Mouse (Mus musculus) neural tube, embryonic 14.5 days (tissue): ENCODE results near the gene March5. TPM values are rescaled to one million over a fixed set of nuclear protein-coding genes. Genes with fewer than 3 reads are reported as not detected.

Experiments
- ATAC-seq: fragments of 200-750 bp; cut with Nextera tagmentation; 2 replicates; pipeline ENCODE4 v1.8.0; 2017; ENCODE audit warnings: low read depth, mild to moderate bottlenecking, moderate TSS enrichment, moderate library complexity
- H3K27ac ChIP-seq: fragments of 300-500 bp; sonication (generic); 2 replicates; pipeline ENCODE4 v1.5.1; 2014; ENCODE audit warnings: low read depth, mild to moderate bottlenecking, control low read depth, low read length, moderate library complexity, mixed read lengths
- H3K27me3 ChIP-seq: fragments of 300-500 bp; sonication (generic); 2 replicates; pipeline ENCODE4 v1.6.1; 2014; ENCODE audit warnings: low read length; ENCODE audit not compliant: control insufficient read depth, insufficient read depth
- H3K36me3 ChIP-seq: fragments of 300-500 bp; sonication (generic); 2 replicates; pipeline ENCODE4 v1.6.1; 2014; ENCODE audit warnings: low read length, mixed read lengths; ENCODE audit not compliant: control insufficient read depth, insufficient read depth
- H3K4me1 ChIP-seq: fragments of 300-500 bp; sonication (generic); 2 replicates; pipeline ENCODE4 v1.6.1; 2014; ENCODE audit warnings: low read length; ENCODE audit not compliant: control insufficient read depth, insufficient read depth
- H3K4me2 ChIP-seq: fragments of 300-500 bp; sonication (generic); 2 replicates; pipeline ENCODE4 v1.6.1; 2014; ENCODE audit warnings: mild to moderate bottlenecking, low read depth, low read length, control low read depth
- H3K4me3 ChIP-seq: fragments of 300-500 bp; sonication (generic); 2 replicates; pipeline ENCODE4 v1.5.1; 2014; ENCODE audit warnings: low read depth, low read length, control low read depth, mixed read lengths
- H3K9ac ChIP-seq: fragments of 300-500 bp; sonication (generic); replicated peaks from 2 replicates; pipeline ENCODE4 v1.6.1; 2014; ENCODE audit warnings: low read depth, mild to moderate bottlenecking, control low read depth, low read length, mixed read lengths
- H3K9me3 ChIP-seq: fragments of 300-500 bp; sonication (generic); 2 replicates; pipeline ENCODE4 v1.6.1; 2016; ENCODE audit warnings: low read length; ENCODE audit not compliant: control insufficient read depth
- WGBS: fragments of 180-500 bp; shearing (Covaris S2); extraction: QIAGEN DNeasy Blood & Tissue Kit; methylation state at CpG from one replicate; pipeline ENCODE4 v1.1.7; 2014; 5-methylcytosine and 5-hydroxymethylcytosine counted together
- polyA plus RNA-seq: library from polyadenylated mRNA; unstranded; fragments of >200 nt; fragmentation: Nextera tagmentation; extraction: Ambion mirVana; gene quantifications from 2 replicates; pipeline ENCODE4 v1.2.1, GENCODE M21; 2014

March5 gene
- polyA plus RNA-seq, result 121 and 126 TPM in 2 replicates

DNA sequence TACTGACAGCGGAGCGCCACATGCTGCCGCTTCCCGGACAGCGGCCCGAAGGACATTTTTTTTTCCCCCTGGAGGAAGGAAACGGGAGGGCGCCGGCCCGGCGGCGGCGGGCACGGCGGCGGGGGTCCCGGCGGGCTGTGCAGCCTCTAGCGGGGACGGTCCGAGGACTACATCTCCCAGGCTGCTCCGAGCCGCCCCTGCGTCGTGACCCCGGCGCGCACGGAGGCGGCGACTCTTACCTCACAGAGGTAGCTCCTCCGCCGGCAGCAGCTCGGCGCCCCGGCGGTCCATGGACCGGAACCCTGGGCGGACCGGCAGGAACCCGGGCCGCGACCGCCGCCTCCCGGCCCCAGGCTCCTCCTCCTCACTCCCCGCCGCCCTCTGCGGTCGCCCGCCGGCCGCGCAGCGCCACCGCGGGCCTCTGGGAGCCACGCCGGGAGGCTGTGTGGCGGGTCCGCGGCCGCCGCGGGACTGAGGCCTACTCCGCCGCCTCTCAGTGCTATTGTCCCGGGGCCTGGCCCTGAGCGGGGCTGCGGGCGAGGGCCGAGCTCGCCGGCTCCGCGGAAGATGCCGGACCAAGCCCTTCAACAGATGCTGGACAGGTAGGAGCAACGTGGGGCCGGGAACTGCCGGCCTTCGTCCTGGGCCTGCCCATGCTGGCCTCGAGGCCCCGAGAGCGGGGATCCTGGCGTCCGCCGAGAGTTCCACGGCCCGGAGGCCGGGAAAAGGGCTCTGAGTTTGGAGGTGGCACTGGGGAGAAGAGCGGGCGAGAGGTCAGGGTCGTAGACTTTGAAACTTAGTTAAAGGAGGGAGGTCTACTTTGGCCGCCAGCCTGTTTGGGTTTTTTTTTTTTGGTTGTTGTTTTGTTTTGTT is at the start of gene March5:
Gene March5, plus strand, starts transcription at position 241 of the 873 bp plus-strand sequence.
- peaks cover 15% of the 10 kb centered on the region for H3K4me1 ChIP-seq
- H3K4me3 ChIP-seq, result peak within 1 kb of the TSS; percentile 99
- peaks cover 5% of the 10 kb centered on the region for H3K36me3 ChIP-seq
- no peaks in the 10 kb centered on the region for H3K27me3 ChIP-seq
- WGBS, result under 1% methylated on average over 82 of the region's 94 CpGs
- peak within 1 kb of the TSS; percentile 91 for H3K4me2 ChIP-seq
- H3K9ac ChIP-seq, result peak within 1 kb of the TSS; percentile 96
- peak; percentile 99 for ATAC-seq
- peak within 1 kb of the TSS; percentile 80 for H3K27ac ChIP-seq
- no peaks in the 10 kb centered on the region for H3K9me3 ChIP-seq

DNA sequence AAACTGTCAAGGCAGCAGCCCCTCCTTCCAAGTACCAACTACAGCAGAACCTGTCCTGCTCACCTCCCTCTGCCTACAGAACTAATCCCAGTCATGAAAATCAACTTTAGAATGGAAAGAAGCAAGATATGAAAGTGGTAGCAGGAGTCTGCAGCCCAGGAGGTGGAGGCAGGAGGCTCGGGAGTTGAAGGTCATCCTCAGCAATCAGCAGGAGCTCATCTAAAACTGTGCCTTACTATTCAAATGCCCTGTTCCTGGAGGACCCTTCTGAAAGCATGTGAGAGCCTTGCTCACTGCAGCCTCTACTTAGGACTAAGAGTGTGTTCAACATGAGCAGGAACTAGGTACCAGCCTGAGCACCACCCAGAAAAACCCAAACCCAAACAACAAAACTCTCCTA is 35.2 kb upstream of the March5 start:
- 32% methylated on average over 1 of the region's 1 CpGs for WGBS
- Histone ChIP-seq H3K27me3 (no peaks in the 10 kb centered on the region), H3K9ac (no peak overlapping the region), H3K9me3 (no peaks in the 10 kb centered on the region), H3K36me3 (no peaks in the 10 kb centered on the region), H3K4me2 (peak overlapping the region; percentile 99), H3K4me1 (peaks cover 15% of the 10 kb centered on the region; the same call in 1 of the 2 replicates), H3K4me3 (peak overlapping the region; percentile 75), H3K27ac (no peak overlapping the region)
- no peak for ATAC-seq

DNA sequence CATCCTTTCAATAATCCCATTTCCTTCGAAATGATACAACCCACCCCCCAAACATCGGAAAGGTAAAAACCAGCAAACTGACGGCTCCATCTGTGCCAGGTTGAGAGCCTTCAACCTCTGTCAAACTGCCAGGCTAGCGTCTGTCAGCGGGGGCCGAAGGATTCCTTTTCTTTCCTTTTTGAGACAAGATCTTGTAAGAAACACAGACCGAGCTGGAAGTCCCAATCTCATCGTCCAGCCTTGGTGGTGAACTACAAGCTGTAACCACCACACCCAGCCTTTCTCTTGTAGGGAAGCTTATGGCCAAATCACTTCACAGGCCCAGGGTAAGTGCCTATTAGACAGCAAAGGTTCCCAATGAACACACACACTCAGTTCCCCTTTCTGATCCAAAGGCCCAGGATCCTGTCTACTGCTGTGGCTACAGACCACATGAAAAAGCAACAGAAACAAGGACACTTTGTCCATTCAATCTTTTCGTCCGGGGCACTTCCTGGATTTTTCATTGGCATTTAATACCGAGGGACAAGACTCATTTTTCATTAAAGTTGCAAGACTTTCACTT is 34.7 kb upstream of the March5 start:
- Histone ChIP-seq H3K9me3 (no peaks in the 10 kb centered on the region), H3K4me2 (peak overlapping the region; percentile 99), H3K4me1 (peaks cover 15% of the 10 kb centered on the region; the same call in 1 of the 2 replicates), H3K36me3 (no peaks in the 10 kb centered on the region), H3K4me3 (peak overlapping the region; percentile 75), H3K27me3 (no peaks in the 10 kb centered on the region), H3K27ac (no peak overlapping the region), H3K9ac (no peak overlapping the region)
- ATAC-seq, result no peak
- WGBS, result 74% methylated on average over 11 of the region's 11 CpGs

DNA sequence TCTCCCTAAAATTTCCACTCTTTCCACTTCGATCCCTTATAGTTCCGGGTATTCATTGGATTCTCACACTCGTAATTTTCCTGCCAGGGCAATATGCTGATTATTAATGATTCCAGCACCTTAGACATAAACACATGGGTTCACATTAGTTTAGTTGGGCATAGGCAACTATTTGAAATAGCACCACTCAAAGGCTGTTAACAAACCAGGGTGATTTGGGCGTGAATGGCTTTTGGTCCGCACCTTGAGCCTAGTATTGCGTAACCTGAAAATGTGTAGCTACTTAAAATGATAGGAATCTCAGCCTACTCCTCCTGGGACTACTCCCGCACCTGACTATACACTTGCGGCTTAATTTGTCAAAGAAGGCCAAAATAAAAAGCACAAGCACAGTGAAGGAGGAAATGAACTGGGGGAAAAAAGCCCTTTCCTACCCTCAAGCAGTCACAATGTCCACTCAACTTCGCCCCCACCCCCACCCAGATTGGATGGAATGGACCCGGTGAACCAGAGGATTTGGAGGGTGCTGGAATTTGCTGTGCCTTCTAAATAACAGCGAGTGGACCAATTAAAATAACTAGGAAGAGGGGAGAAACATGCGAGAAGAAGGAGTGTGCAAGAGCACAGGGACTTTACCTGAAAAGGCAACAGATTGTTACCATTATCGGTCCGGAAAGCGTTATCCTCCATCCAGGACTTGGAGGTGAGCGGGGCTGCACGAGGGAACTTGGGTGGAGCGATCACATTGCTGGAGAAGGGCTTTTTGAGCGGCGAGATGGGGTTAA is 33.8 kb upstream of the March5 start:
- Histone ChIP-seq H3K9me3 (no peaks in the 10 kb centered on the region), H3K36me3 (no peaks in the 10 kb centered on the region), H3K4me2 (peak overlapping the region; percentile 99), H3K27me3 (no peaks in the 10 kb centered on the region), H3K27ac (peak overlapping the region; percentile 90), H3K4me1 (peaks cover 15% of the 10 kb centered on the region; the same call in 1 of the 2 replicates), H3K4me3 (peak overlapping the region; percentile 75), H3K9ac (peak overlapping the region; percentile 83)
- ATAC-seq, result no peak
- WGBS, result 24% methylated on average over 20 of the region's 20 CpGs

DNA sequence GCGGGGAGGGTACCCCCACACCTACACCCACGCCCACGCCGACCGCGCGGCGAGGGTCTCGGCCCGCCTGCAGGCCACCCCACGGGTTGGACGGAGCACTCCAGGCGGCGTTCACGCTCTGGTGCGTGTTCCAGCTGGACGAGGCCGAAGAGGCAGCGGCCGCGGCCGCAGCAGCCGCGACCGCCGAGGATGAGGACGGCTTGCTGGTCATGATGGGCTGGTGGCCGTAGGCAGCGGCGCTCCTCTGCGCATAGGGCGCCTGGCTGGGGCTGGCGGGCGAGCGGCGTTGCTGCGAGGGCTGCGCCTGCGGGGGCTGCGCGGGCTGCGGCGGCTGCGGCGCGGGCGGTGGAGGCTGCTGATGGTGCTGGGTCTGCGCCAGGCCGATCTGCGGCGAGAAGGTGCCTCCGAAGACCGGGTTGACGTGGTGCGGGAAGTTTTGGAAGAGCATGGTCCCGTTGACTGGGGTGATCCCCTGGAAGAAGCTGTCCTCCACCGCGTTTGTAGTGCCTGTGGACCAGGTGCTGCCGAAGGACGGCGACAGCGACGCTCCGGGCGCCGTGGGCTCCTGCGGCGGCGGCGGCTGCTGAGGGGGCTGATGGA is 33.1 kb upstream of the March5 start:
- H3K27me3 ChIP-seq, result no peaks in the 10 kb centered on the region
- H3K36me3 ChIP-seq, result no peaks in the 10 kb centered on the region
- no peaks in the 10 kb centered on the region for H3K9me3 ChIP-seq
- peak overlapping the region; percentile 83 for H3K9ac ChIP-seq
- H3K4me2 ChIP-seq, result peak overlapping the region; percentile 99
- peak overlapping the region; percentile 75 for H3K4me3 ChIP-seq
- 0% methylated on average over 53 of the region's 70 CpGs for WGBS
- peak overlapping the region; percentile 90 for H3K27ac ChIP-seq
- H3K4me1 ChIP-seq, result peaks cover 15% of the 10 kb centered on the region; the same call in 1 of the 2 replicates
- ATAC-seq, result peak; percentile 62

DNA sequence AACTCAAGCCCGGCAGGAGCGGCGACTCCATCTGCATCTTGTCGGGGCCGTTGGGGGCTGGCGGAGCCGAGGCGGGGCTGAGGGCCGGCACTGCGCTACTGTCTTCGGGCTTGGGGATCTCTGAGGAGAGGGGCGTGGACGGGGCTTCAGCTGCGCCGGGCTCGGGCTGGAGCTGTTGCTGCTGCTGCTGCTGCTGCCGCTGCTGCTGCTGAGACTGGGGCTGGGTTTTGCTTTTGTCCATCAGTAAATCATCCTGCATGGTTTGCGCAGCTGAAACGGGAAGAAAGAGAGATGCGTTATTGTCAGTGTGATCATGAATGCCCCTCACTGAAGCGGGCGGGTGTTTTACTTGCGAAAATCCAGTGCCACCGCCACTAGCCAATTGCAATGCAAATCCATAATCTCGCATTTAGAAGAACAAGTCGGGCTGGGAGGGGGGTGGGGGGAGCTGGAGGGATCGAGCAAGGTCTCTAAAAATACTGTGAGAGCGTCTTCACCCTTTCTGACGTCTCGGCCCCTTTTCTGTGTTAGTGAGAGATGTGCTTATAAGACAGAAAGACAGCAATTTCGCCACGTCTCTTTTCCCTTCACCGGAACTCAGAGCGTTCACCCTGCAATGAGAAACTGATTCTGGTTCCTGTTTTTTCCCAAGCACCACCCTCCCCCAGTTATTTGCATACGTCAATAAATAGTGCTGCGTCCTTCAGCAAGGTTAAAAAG is 32.5 kb upstream of the March5 start:
- peak overlapping the region; percentile 90 for H3K27ac ChIP-seq
- peak overlapping the region; percentile 75 for H3K4me3 ChIP-seq
- no peaks in the 10 kb centered on the region for H3K9me3 ChIP-seq
- peak overlapping the region; percentile 83 for H3K9ac ChIP-seq
- H3K27me3 ChIP-seq, result no peaks in the 10 kb centered on the region
- WGBS, result under 1% methylated on average over 36 of the region's 36 CpGs
- ATAC-seq, result peak; percentile 69
- H3K4me1 ChIP-seq, result peaks cover 15% of the 10 kb centered on the region; the same call in 1 of the 2 replicates
- H3K36me3 ChIP-seq, result no peaks in the 10 kb centered on the region
- H3K4me2 ChIP-seq, result peak overlapping the region; percentile 99

DNA sequence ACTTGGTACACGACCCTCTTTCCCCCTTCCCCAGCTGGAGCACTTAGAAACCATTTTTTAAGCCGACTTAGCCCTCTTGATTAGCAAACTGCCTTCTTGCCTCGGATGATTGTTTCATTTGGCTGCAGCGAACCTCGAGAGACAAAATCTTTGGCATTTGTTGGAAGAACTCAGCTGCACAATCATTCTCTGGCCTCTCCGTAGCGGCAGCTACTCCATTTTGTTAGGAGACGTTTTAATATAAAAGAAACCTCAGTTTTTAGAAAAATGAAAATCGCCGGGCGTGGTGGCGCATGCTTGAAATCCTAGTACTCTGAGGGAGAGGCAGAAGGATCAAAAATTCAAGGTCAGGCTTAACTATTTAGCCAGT is 31.9 kb upstream of the March5 start:
- no peaks in the 10 kb centered on the region for H3K27me3 ChIP-seq
- no peaks in the 10 kb centered on the region for H3K9me3 ChIP-seq
- peak overlapping the region; percentile 83 for H3K9ac ChIP-seq
- peaks cover 15% of the 10 kb centered on the region; the same call in 1 of the 2 replicates for H3K4me1 ChIP-seq
- H3K4me2 ChIP-seq, result peak overlapping the region; percentile 99
- H3K4me3 ChIP-seq, result peak overlapping the region; percentile 75
- ATAC-seq, result no peak
- H3K36me3 ChIP-seq, result no peaks in the 10 kb centered on the region
- H3K27ac ChIP-seq, result peak overlapping the region; percentile 90
- 1% methylated on average over 12 of the region's 12 CpGs for WGBS

DNA sequence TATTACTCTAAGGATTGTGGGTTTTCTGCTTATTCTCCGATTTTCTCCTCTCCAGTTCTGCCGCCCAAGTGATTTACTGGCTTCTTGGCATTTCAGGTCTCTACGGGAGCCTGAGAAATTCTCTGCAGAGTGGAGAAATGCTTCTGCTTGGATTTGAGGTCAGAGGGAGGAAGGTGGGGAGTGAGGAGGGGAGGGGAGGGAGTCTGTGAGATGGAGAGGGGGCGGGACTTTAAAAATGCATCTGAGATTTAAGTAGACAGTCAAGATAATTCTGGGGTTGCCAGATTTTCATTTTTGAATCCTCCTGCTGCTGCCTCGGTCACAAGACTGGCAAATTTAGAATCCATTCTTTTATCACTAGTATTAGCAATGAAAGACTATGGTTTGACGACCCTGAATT is 31.4 kb upstream of the March5 start:
- Histone ChIP-seq H3K9ac (peak overlapping the region; percentile 83), H3K4me3 (peak overlapping the region; percentile 75), H3K27me3 (no peaks in the 10 kb centered on the region), H3K27ac (peak overlapping the region; percentile 90), H3K9me3 (no peaks in the 10 kb centered on the region), H3K4me1 (peaks cover 15% of the 10 kb centered on the region; the same call in 1 of the 2 replicates), H3K36me3 (no peaks in the 10 kb centered on the region), H3K4me2 (peak overlapping the region; percentile 99)
- 5% methylated on average over 6 of the region's 6 CpGs for WGBS
- no peak for ATAC-seq
